Comparison of ENCODE assay signal across 13 mouse cellular contexts in the genomic region with DNA sequence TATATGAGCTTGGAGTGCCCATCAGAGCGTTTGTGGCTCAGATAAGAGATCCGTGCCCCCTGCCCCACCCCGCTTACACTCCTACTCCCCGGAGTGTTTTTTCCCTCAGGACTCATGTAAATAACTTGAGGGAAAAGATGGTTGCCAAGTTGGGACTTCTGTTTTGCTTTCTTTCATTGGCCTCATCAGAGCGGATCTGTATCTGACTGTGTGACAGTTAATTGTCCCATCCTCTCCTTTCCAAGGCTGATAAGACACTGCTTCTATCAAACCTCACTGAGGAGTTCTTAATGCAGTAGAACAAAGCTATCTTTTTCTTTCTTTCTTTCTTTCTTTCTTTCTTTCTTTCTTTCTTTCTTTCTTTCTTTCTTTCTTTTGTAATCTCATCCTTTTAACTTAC.
DNase-seq lines count a peak whose midpoint lies in the region; ATAC-seq lines count a peak whose summit lies in the region.
"Had no signal": no experiment of that assay in that cellular context is flagged by ENCODE, and none has a peak within 500 bp of the region (broad histone marks: within the 10 kb centered on the region; RNA-seq: fewer than 3 reads in every experiment).

No protein-coding gene starts in this region.

- H3K27me3 ChIP-seq in heart, embryonic 12.5 days (replicated peaks), result no peaks in the 10 kb centered on the region
- no peaks in the 10 kb centered on the region for H3K27me3 ChIP-seq in limb, embryonic 15.5 days
- no peaks in the 10 kb centered on the region for H3K27me3 ChIP-seq in limb, embryonic 10.5 days (ENCODE audit: low read depth, poor library complexity, severe bottlenecking)
- H3K27me3 ChIP-seq in embryonic facial prominence, embryonic 14.5 days (replicated peaks; ENCODE audit: control insufficient read depth, insufficient read depth, low read length), result no peaks in the 10 kb centered on the region
- no peaks in the 10 kb centered on the region for H3K27me3 ChIP-seq in liver, embryonic 15.5 days
- H3K27me3 ChIP-seq: limb, embryonic 13.5 days had no signal

- no peak for DNase-seq in heart, postnatal 25 days (ENCODE audit: low spot score)
- no peak for DNase-seq in limb, embryonic 10.5 days (ENCODE audit: low spot score)
- DNase-seq in embryonic facial prominence, embryonic 14.5 days (ENCODE audit: low spot score), result no peak
- no peak for DNase-seq in frontal cortex, postnatal 36 days (ENCODE audit: low spot score in 2 of 2)
- no peak for DNase-seq in adrenal gland, adult 8-10 months
- DNase-seq: cerebellum, postnatal 36 days; kidney, adult 11 months; midbrain, embryonic 14.5 days had no signal

- peak overlapping the region; percentile 78 for H3K27ac ChIP-seq in heart, embryonic 12.5 days (ENCODE audit: poor library complexity, severe bottlenecking)
- H3K27ac ChIP-seq in limb, embryonic 15.5 days, result peak overlapping the region; percentile 66
- no peak overlapping the region for H3K27ac ChIP-seq in limb, embryonic 10.5 days
- H3K27ac ChIP-seq in embryonic facial prominence, embryonic 14.5 days (replicated peaks; ENCODE audit: low read depth, low read length), result peak overlapping the region; percentile 80
- peak overlapping the region; percentile 81 for H3K27ac ChIP-seq in liver, embryonic 15.5 days (replicated peaks)
- H3K27ac ChIP-seq: heart, adult 2 months had no signal

- peak overlapping the region; percentile 10; the same call in 1 of the 2 replicates for H3K9ac ChIP-seq in heart, embryonic 12.5 days
- no peak overlapping the region for H3K9ac ChIP-seq in limb, embryonic 15.5 days
- no peak overlapping the region for H3K9ac ChIP-seq in embryonic facial prominence, embryonic 14.5 days (ENCODE audit: low read depth, low read length)
- H3K9ac ChIP-seq in liver, embryonic 15.5 days, result peak overlapping the region; percentile 4; the same call in 1 of the 2 replicates

- no peaks in the 10 kb centered on the region for H3K9me3 ChIP-seq in heart, embryonic 12.5 days (replicated peaks)
- H3K9me3 ChIP-seq in limb, embryonic 15.5 days, result no peaks in the 10 kb centered on the region
- H3K9me3 ChIP-seq in limb, embryonic 10.5 days (replicated peaks), result no peaks in the 10 kb centered on the region
- no peaks in the 10 kb centered on the region for H3K9me3 ChIP-seq in embryonic facial prominence, embryonic 14.5 days (ENCODE audit: control insufficient read depth, low read length)
- H3K9me3 ChIP-seq in liver, embryonic 15.5 days (replicated peaks), result no peaks in the 10 kb centered on the region
- H3K9me3 ChIP-seq: limb, embryonic 13.5 days had no signal

- 50% methylated on average over 5 of the region's 5 CpGs for WGBS in heart, embryonic 12.5 days
- 82% methylated on average over 5 of the region's 5 CpGs for WGBS in limb, embryonic 15.5 days
- 86% methylated on average over 5 of the region's 5 CpGs for WGBS in limb, embryonic 10.5 days
- 76% methylated on average over 5 of the region's 5 CpGs for WGBS in embryonic facial prominence, embryonic 14.5 days
- 25% methylated on average over 5 of the region's 5 CpGs for WGBS in liver, embryonic 15.5 days (ENCODE audit: insufficient replicate concordance)

- no peak for ATAC-seq in heart, embryonic 12.5 days (ENCODE audit: insufficient number of reproducible peaks, low FRiP score)
- ATAC-seq in limb, embryonic 15.5 days (ENCODE audit: insufficient number of reproducible peaks, low FRiP score, low TSS enrichment, low read depth), result no peak
- ATAC-seq in embryonic facial prominence, embryonic 14.5 days (ENCODE audit: low read depth), result no peak
- ATAC-seq in liver, embryonic 15.5 days (ENCODE audit: insufficient read depth), result no peak

- H3K4me3 ChIP-seq in heart, embryonic 12.5 days, result no peak overlapping the region
- H3K4me3 ChIP-seq in limb, embryonic 15.5 days, result no peak overlapping the region
- no peak overlapping the region for H3K4me3 ChIP-seq in limb, embryonic 10.5 days
- H3K4me3 ChIP-seq in embryonic facial prominence, embryonic 14.5 days (ENCODE audit: low read depth, low read length), result no peak overlapping the region
- H3K4me3 ChIP-seq in liver, embryonic 15.5 days (replicated peaks), result no peak overlapping the region
- H3K4me3 ChIP-seq: heart, adult 2 months; limb, embryonic 13.5 days had no signal

- intact Hi-C loops in heart, postnatal 25 days (cut with DNase I), result loop anchor here (2.0 kb wide), 1 partner anchor 17 kb away; no protein-coding TSS in a partner anchor

- peaks cover 4% of the 10 kb centered on the region for H3K36me3 ChIP-seq in heart, embryonic 12.5 days
- H3K36me3 ChIP-seq in limb, embryonic 15.5 days, result no peaks in the 10 kb centered on the region
- no peaks in the 10 kb centered on the region for H3K36me3 ChIP-seq in limb, embryonic 10.5 days
- H3K36me3 ChIP-seq in embryonic facial prominence, embryonic 14.5 days (ENCODE audit: control insufficient read depth, insufficient read depth, low read length), result no peaks in the 10 kb centered on the region
- 0 out of 2 replicates have a peak, but pooled peaks cover 4% of the 10 kb centered on the region for H3K36me3 ChIP-seq in liver, embryonic 15.5 days (replicated peaks)
- H3K36me3 ChIP-seq: limb, embryonic 13.5 days had no signal

- no peak overlapping the region for H3K4me2 ChIP-seq in heart, embryonic 12.5 days
- no peak overlapping the region for H3K4me2 ChIP-seq in limb, embryonic 15.5 days
- H3K4me2 ChIP-seq in embryonic facial prominence, embryonic 14.5 days (ENCODE audit: low read depth, low read length), result no peak overlapping the region
- H3K4me2 ChIP-seq in liver, embryonic 15.5 days, result peak overlapping the region; percentile 52
- H3K4me2 ChIP-seq: limb, embryonic 13.5 days had no signal

- H3K4me1 ChIP-seq in heart, embryonic 12.5 days (replicated peaks), result peaks cover 72% of the 10 kb centered on the region
- H3K4me1 ChIP-seq in limb, embryonic 15.5 days, result peaks cover 50% of the 10 kb centered on the region
- H3K4me1 ChIP-seq in limb, embryonic 10.5 days, result peaks cover 30% of the 10 kb centered on the region
- H3K4me1 ChIP-seq in embryonic facial prominence, embryonic 14.5 days (ENCODE audit: control insufficient read depth, insufficient read depth, low read length), result peaks cover 47% of the 10 kb centered on the region
- H3K4me1 ChIP-seq in liver, embryonic 15.5 days (replicated peaks), result peaks cover 94% of the 10 kb centered on the region

Comparison
In these comparisons a context has a peak if more than half of its experiments do, and no peak if none do; other contexts are left out.
1. H3K9ac ChIP-seq: peak in heart, embryonic 12.5 days (single experiment) and liver, embryonic 15.5 days (single experiment); none in limb, embryonic 15.5 days (single experiment) and embryonic facial prominence, embryonic 14.5 days (single experiment).